Comparison of ENCODE assay signal across 11 mouse cellular contexts in genomic region chr11:50098961-50099481, GRCm38 (mm10). TPM values are rescaled to one million over a fixed set of nuclear protein-coding genes. Genes with fewer than 3 reads are reported as not detected.
DNase-seq lines count a peak whose midpoint lies in the region; ATAC-seq and TF ChIP-seq lines count a peak whose summit lies in the region.
"Had no signal": no experiment of that assay in that cellular context is flagged by ENCODE, and none has a peak within 500 bp of the region (broad histone marks: within the 10 kb centered on the region; RNA-seq: fewer than 3 reads in every experiment).

No protein-coding gene starts in this region.

- H3K9ac ChIP-seq in hindbrain, postnatal 0 days (replicated peaks; ENCODE audit: low read length): no peak overlapping the region
- no peak overlapping the region for H3K9ac ChIP-seq in hindbrain, embryonic 14.5 days
- no peak overlapping the region for H3K9ac ChIP-seq in midbrain, embryonic 15.5 days
- no peak overlapping the region for H3K9ac ChIP-seq in midbrain, postnatal 0 days (replicated peaks; ENCODE audit: low read length, poor library complexity, severe bottlenecking)
- H3K9ac ChIP-seq in heart, embryonic 15.5 days: no peak overlapping the region
- H3K9ac ChIP-seq: liver, embryonic 13.5 days had no signal

- H3K36me3 ChIP-seq in hindbrain, postnatal 0 days (ENCODE audit: insufficient read depth, low read length): peaks cover 10% of the 10 kb centered on the region; the same call in 1 of the 2 replicates
- peaks cover 55% of the 10 kb centered on the region for H3K36me3 ChIP-seq in hindbrain, embryonic 14.5 days (replicated peaks; ENCODE audit: control insufficient read depth, insufficient read depth)
- H3K36me3 ChIP-seq in midbrain, embryonic 15.5 days (replicated peaks): peaks cover 26% of the 10 kb centered on the region; the same call in 1 of the 2 replicates
- peaks cover 27% of the 10 kb centered on the region for H3K36me3 ChIP-seq in midbrain, postnatal 0 days (ENCODE audit: insufficient read depth, low read length)
- no peaks in the 10 kb centered on the region; the same call in 1 of the 2 replicates for H3K36me3 ChIP-seq in heart, embryonic 15.5 days

- no peak overlapping the region for H3K4me3 ChIP-seq in hindbrain, postnatal 0 days (ENCODE audit: low read length)
- no peak overlapping the region for H3K4me3 ChIP-seq in hindbrain, embryonic 14.5 days (replicated peaks; ENCODE audit: low read length)
- H3K4me3 ChIP-seq in midbrain, embryonic 15.5 days: no peak overlapping the region
- no peak overlapping the region for H3K4me3 ChIP-seq in midbrain, postnatal 0 days (ENCODE audit: low read depth, low read length)
- no peak overlapping the region for H3K4me3 ChIP-seq in heart, embryonic 15.5 days
- H3K4me3 ChIP-seq: hindbrain, embryonic 10.5 days; liver, embryonic 13.5 days; megakaryocyte, embryonic 14.5 days had no signal

- TF ChIP-seq CTCF in hindbrain, postnatal 0 days (IDR thresholded peaks at IDR 0.05; ENCODE audit: low read depth): no peak
- TF ChIP-seq CTCF in midbrain, postnatal 0 days (IDR thresholded peaks at IDR 0.05): no peak

- no peak for ATAC-seq in hindbrain, postnatal 0 days
- ATAC-seq in hindbrain, embryonic 14.5 days (ENCODE audit: low FRiP score): no peak
- ATAC-seq in midbrain, embryonic 15.5 days (replicated peaks): no peak
- no peak for ATAC-seq in midbrain, postnatal 0 days (ENCODE audit: low FRiP score)
- ATAC-seq in heart, embryonic 15.5 days (replicated peaks; ENCODE audit: insufficient number of reproducible peaks, insufficient read depth, low FRiP score, low read depth): no peak

- DNase-seq in hindbrain, postnatal 0 days (ENCODE audit: low spot score): no peak
- DNase-seq in hindbrain, embryonic 14.5 days (ENCODE audit: low spot score): no peak
- DNase-seq in midbrain, postnatal 0 days (ENCODE audit: low spot score): no peak
- no peak for DNase-seq in spleen, postnatal 4 days (ENCODE audit: low spot score in 2 of 2)
- no peak for DNase-seq in spleen, postnatal 10 days (ENCODE audit: low spot score in 2 of 2)
- DNase-seq: liver, embryonic 13.5 days; thymus, adult 18-20 months had no signal

- no peaks in the 10 kb centered on the region for H3K27me3 ChIP-seq in hindbrain, postnatal 0 days (ENCODE audit: insufficient read depth, low read length)
- no peaks in the 10 kb centered on the region for H3K27me3 ChIP-seq in hindbrain, embryonic 14.5 days (ENCODE audit: control insufficient read depth, insufficient read depth, low read length)
- H3K27me3 ChIP-seq in midbrain, embryonic 15.5 days (replicated peaks): no peaks in the 10 kb centered on the region
- no peaks in the 10 kb centered on the region for H3K27me3 ChIP-seq in midbrain, postnatal 0 days (ENCODE audit: insufficient read depth, low read length)
- H3K27me3 ChIP-seq in heart, embryonic 15.5 days: no peaks in the 10 kb centered on the region
- H3K27me3 ChIP-seq: liver, embryonic 13.5 days; megakaryocyte, embryonic 14.5 days had no signal

- no peak overlapping the region for H3K4me2 ChIP-seq in hindbrain, postnatal 0 days (ENCODE audit: low read depth, low read length)
- H3K4me2 ChIP-seq in hindbrain, embryonic 14.5 days (replicated peaks): no peak overlapping the region
- no peak overlapping the region for H3K4me2 ChIP-seq in midbrain, embryonic 15.5 days
- H3K4me2 ChIP-seq in midbrain, postnatal 0 days (ENCODE audit: low read depth, low read length, poor library complexity, severe bottlenecking): no peak overlapping the region
- no peak overlapping the region for H3K4me2 ChIP-seq in heart, embryonic 15.5 days
- H3K4me2 ChIP-seq: liver, embryonic 13.5 days had no signal

- no peaks in the 10 kb centered on the region for H3K4me1 ChIP-seq in hindbrain, postnatal 0 days (ENCODE audit: insufficient read depth, low read length)
- H3K4me1 ChIP-seq in hindbrain, embryonic 14.5 days (replicated peaks; ENCODE audit: control insufficient read depth, insufficient read depth, low read length): no peaks in the 10 kb centered on the region
- 0 out of 2 replicates have a peak, but pooled peaks cover 5% of the 10 kb centered on the region for H3K4me1 ChIP-seq in midbrain, embryonic 15.5 days
- no peaks in the 10 kb centered on the region for H3K4me1 ChIP-seq in midbrain, postnatal 0 days (ENCODE audit: insufficient read depth, low read length)
- peaks cover 17% of the 10 kb centered on the region for H3K4me1 ChIP-seq in heart, embryonic 15.5 days (replicated peaks)

- peak overlapping the region; percentile 28; the same call in 1 of the 2 replicates for H3K27ac ChIP-seq in hindbrain, postnatal 0 days
- no peak overlapping the region for H3K27ac ChIP-seq in hindbrain, embryonic 14.5 days
- H3K27ac ChIP-seq in midbrain, embryonic 15.5 days: 0 out of 2 replicates have a peak overlapping the region, but pooled peaks have one; percentile 9
- H3K27ac ChIP-seq in midbrain, postnatal 0 days (ENCODE audit: low read depth, low read length): no peak overlapping the region
- peak overlapping the region; percentile 2; the same call in 1 of the 2 replicates for H3K27ac ChIP-seq in heart, embryonic 15.5 days
- H3K27ac ChIP-seq: hindbrain, embryonic 10.5 days; liver, embryonic 13.5 days had no signal

- 69% methylated on average over 8 of the region's 8 CpGs for WGBS in hindbrain, postnatal 0 days
- WGBS in hindbrain, embryonic 14.5 days: 80% methylated on average over 8 of the region's 8 CpGs
- 81% methylated on average over 8 of the region's 8 CpGs for WGBS in midbrain, embryonic 15.5 days
- whole genome bisulfite sequencing in midbrain, postnatal 0 days: 81% methylated on average over 8 of the region's 8 CpGs
- 67% methylated on average over 8 of the region's 8 CpGs for WGBS in heart, embryonic 15.5 days

- no peaks in the 10 kb centered on the region for H3K9me3 ChIP-seq in hindbrain, postnatal 0 days (ENCODE audit: low read length)
- H3K9me3 ChIP-seq in hindbrain, embryonic 14.5 days (ENCODE audit: control insufficient read depth, low read length): no peaks in the 10 kb centered on the region
- H3K9me3 ChIP-seq in midbrain, embryonic 15.5 days: no peaks in the 10 kb centered on the region
- no peaks in the 10 kb centered on the region for H3K9me3 ChIP-seq in midbrain, postnatal 0 days (ENCODE audit: low read length)
- no peaks in the 10 kb centered on the region for H3K9me3 ChIP-seq in heart, embryonic 15.5 days (replicated peaks)
- H3K9me3 ChIP-seq: hindbrain, embryonic 10.5 days; liver, embryonic 13.5 days; megakaryocyte, embryonic 14.5 days had no signal

RNA-seq across cellular contexts. Expression of gene Tbc1d9b, which starts 32.2 kb away (rescaled TPM):
- 62.4 and 62.6 TPM in 2 replicates for total RNA-seq in hindbrain, postnatal 0 days (2014; rRNA removed)
- polyA plus RNA-seq in hindbrain, postnatal 0 days (2015; fragmentation: Nextera tagmentation; extraction: Ambion mirVana): 32.1 and 33.5 TPM in 2 replicates
- polyA plus RNA-seq in hindbrain, embryonic 14.5 days (2014; fragmentation: Nextera tagmentation; extraction: Ambion mirVana): 35.7 and 38.2 TPM in 2 replicates
- 42.8 and 43.2 TPM in 2 replicates for polyA plus RNA-seq in midbrain, embryonic 15.5 days (2015; fragmentation: Nextera tagmentation; extraction: Ambion mirVana)
- 58.5 and 68.8 TPM in 2 replicates for total RNA-seq in midbrain, postnatal 0 days (2014; rRNA removed)
- polyA plus RNA-seq in midbrain, postnatal 0 days (2015; fragmentation: Nextera tagmentation; extraction: Ambion mirVana): 31.3 and 32.5 TPM in 2 replicates
- polyA plus RNA-seq in heart, embryonic 15.5 days (2015; fragmentation: Nextera tagmentation; extraction: Ambion mirVana): 25.6 and 33.8 TPM in 2 replicates

Comparison
In these comparisons a context has a peak if more than half of its experiments do, and no peak if none do; other contexts are left out.
1. H3K27ac ChIP-seq: peak in hindbrain, postnatal 0 days (single experiment), midbrain, embryonic 15.5 days (single experiment) and heart, embryonic 15.5 days (single experiment); none in hindbrain, embryonic 14.5 days (single experiment) and midbrain, postnatal 0 days (single experiment).